Mouse (Mus musculus): Measurements from ENCODE around the gene Lrrtm4.

GRCm38 (mm10) chr6:80704183-80704582, 685.5 kb downstream of the Lrrtm4 start:
- no peak for TF ChIP-seq POLR2A (IDR thresholded peaks at IDR 0.05; ENCODE audit: low read depth, low read length)
- TF ChIP-seq CTCF (IDR thresholded peaks at IDR 0.05; ENCODE audit: extremely low read depth, insufficient read length, insufficient replicate concordance, low read depth, low read length), result no peak
